Mouse (Mus musculus) macrophage (primary cell): ENCODE results near the gene Spata9. TPM values are rescaled to one million over a fixed set of nuclear protein-coding genes. Genes with fewer than 3 reads are reported as not detected.

Source experiments
- H3K27ac ChIP-seq: fragments of 350-480 bp; formaldehyde crosslinking; 2 replicates; pipeline ENCODE4 v1.9.0; 2021
- H3K36me3 ChIP-seq: fragments of 350-480 bp; formaldehyde crosslinking; 2 replicates; pipeline ENCODE4 v1.9.0; 2021; ENCODE audit errors: inconsistent target
- H3K4me3 ChIP-seq: fragments of 350-480 bp; formaldehyde crosslinking; 2 replicates; pipeline ENCODE4 v1.9.0; 2021; ENCODE audit errors: inconsistent target
- H3K79me2 ChIP-seq: fragments of 350-480 bp; formaldehyde crosslinking; 2 replicates; pipeline ENCODE4 v1.9.0; 2021; ENCODE audit errors: inconsistent target
- WGBS: methylation state at CpG from one replicate; pipeline ENCODE4 v1.1.7; 2026; ENCODE audit warnings: inconsistent platforms; ENCODE audit not compliant: missing documents; 5-methylcytosine and 5-hydroxymethylcytosine counted together
- polyA plus RNA-seq: library from polyadenylated mRNA; stranded (reverse); fragments of 250-400 nt; gene quantifications from 3 replicates; pipeline ENCODE4 v1.2.4, GENCODE M21; 2018; ENCODE audit warnings: inconsistent platforms

The Spata9 gene
- polyA plus RNA-seq, 1 experiment from 2014 or later: not detected

GRCm38 (mm10) chr13:76024588-76024987, 57.6 kb downstream of the Spata9 start:
- Histone ChIP-seq H3K79me2 (no peaks in the 10 kb centered on the region), H3K4me3 (no peak overlapping the region), H3K36me3 (no peaks in the 10 kb centered on the region), H3K27ac (no peak overlapping the region)
- WGBS: 44% methylated on average over 3 of the region's 3 CpGs

GRCm38 (mm10) chr13:76042455-76042854, 75.5 kb downstream of the Spata9 start:
- Histone ChIP-seq H3K27ac (no peak overlapping the region), H3K4me3 (no peak overlapping the region), H3K36me3 (no peaks in the 10 kb centered on the region), H3K79me2 (no peaks in the 10 kb centered on the region)
- WGBS: 67% methylated on average over 1 of the region's 1 CpGs

DNA sequence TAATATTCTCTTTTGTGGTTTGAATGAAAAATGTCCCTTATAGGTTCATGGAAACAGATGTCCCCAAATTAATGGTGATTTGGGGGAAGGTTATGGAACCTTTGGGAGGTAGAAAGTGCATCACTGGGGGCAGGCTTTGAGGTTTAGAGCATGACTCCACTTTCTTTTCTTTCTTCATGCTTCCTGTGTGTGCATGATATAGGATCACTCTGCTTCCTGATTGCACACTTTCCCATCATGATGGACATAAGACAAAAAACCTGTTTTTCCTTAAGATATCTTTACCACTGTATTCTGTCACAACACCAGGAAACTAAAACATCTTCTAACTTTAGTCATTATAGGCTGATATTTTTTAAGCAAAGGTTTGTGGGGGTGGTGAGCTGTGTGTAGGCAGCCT, 78.0 kb downstream of the Spata9 start:
- H3K36me3 ChIP-seq: no peaks in the 10 kb centered on the region
- no peak overlapping the region for H3K27ac ChIP-seq
- no peak overlapping the region for H3K4me3 ChIP-seq
- H3K79me2 ChIP-seq: no peaks in the 10 kb centered on the region

Other genes starting within 250 kb of the Spata9 start
- 88.5 to 399 TPM (median 89.8 TPM) in 3 replicates for gene Glrx, start 127.3 kb upstream of the Spata9 start, polyA plus RNA-seq
- gene Rhobtb3, start 23.2 kb upstream of the Spata9 start, polyA plus RNA-seq: 0.11 to 0.17 TPM (median 0.11 TPM) in 3 replicates
- gene Rfesd, start 51.6 kb downstream of the Spata9 start, polyA plus RNA-seq: 13.1 to 15.2 TPM (median 13.5 TPM) in 3 replicates
- gene Gpr150, start 89.8 kb downstream of the Spata9 start, polyA plus RNA-seq: not detected in 3 replicates
- gene Arsk, start 131.5 kb downstream of the Spata9 start, polyA plus RNA-seq: 7.7 to 13.7 TPM (median 13.1 TPM) in 3 replicates
- 6.7 to 12.3 TPM (median 7.3 TPM) in 3 replicates for gene Ttc37, start 131.6 kb downstream of the Spata9 start, polyA plus RNA-seq